Mouse (Mus musculus): Measurements from ENCODE around the gene Lta.

Lta gene

DNA sequence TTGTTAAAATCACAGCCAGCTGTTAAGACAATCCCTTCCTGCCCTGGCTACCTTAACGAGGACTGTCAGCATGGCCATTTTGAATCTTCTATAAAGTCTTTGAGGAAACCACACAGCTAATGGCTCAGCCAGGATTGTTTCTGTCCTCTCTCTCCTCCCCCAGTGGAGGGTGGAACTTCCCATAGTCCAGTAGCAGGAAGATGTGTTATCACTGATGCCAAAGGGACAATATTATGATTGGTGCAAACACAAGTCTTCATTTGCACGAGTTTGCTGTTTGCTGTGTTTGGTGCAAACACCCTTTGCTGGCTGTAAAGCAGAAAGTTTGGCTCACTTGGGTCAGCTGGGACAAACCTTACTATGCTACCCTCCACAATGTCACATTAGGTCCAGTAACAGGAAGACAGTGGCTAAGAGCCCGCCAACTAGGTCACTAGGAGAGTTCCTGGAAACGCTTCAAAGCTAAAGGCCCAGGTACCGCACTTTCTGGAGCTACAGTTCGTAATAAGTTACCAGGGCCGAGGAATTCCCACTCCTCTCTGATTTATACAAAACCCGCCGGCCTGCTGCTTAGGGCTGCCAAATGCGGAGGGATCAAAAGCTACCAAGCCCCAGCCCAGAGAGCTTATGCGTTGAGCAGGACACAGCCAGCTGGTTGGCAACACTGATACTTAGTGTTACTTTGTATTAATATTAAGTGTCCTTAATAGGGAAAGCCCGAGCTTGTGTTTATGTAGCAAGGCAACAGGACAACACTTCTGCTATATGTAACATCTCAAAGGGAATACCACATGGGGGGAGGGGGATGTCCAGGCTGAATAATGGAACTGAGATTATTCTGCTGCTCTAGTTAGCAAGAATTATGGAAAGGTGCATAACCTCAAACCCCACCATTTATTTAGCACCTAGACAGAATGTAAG lies 35.5 kb upstream of the Lta start:
- in situ Hi-C loops (cut with MboI): no loop called here

DNA sequence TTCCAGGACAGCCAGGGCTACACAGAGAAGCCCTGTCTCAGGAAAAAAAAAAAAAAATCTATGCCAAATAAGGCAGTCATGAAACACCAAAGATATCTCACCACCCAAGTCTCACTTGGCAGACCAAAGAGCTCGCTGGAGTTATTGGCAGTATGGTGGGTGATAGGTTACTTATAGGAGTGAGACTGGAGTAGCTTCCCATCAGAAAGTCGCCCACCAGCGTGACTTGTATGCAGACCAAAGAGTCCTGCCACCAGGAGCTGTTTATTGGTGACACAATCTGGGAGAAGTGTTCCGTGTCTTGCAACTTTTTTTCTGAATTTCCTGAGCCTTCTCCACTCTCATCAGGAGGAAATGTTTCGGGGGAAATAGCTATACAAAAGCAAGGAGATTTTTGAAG lies 34.5 kb upstream of the Lta start:
- in situ Hi-C loops (cut with MboI): no loop called here

DNA sequence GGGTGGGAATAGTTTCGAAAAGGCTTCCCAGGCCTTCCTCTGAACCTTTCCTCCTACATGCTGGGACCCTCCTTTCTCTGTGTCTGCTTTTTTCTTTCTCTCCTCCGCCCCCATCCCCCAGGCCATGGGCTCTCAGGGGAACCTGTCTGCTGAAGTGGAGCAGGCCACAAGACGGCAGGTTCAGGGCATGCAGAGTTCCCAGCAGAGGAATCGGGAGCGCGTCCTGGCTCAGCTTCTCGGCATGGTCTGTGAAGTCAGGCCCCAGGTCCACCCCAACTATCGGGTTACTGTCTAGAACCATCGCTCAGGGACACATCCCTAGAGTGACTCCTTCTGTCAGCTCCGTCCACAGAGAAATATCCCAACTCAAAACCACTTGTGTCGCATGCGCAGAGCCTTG lies 32.4 kb upstream of the Lta start:
- in situ Hi-C loops (cut with MboI): no loop called here

DNA sequence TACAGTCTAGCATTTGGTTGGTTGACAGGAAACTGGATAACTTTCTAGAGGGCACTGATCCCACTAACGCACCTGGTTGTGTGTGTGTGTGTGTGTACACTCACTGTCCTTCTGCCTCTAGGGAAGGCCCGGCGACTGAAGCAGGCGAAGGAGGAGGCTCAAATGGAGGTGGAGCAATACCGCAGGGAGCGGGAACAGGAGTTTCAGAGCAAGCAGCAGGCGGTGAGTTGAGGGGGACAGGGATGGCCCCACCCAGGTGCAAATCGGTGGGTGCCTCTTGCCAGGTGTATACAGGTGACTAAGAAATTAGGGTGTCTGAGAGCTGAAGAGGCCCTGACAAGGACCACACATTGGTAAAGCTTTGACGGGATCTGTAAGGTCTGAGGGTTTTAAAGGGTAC lies 31.8 kb upstream of the Lta start:
- in situ Hi-C loops (cut with MboI): no loop called here

- in situ Hi-C loops (cut with MboI): no loop called here
Measured at GRCm38 (mm10) chr17:35236390-35236746, 31.2 kb upstream of the Lta start.

DNA sequence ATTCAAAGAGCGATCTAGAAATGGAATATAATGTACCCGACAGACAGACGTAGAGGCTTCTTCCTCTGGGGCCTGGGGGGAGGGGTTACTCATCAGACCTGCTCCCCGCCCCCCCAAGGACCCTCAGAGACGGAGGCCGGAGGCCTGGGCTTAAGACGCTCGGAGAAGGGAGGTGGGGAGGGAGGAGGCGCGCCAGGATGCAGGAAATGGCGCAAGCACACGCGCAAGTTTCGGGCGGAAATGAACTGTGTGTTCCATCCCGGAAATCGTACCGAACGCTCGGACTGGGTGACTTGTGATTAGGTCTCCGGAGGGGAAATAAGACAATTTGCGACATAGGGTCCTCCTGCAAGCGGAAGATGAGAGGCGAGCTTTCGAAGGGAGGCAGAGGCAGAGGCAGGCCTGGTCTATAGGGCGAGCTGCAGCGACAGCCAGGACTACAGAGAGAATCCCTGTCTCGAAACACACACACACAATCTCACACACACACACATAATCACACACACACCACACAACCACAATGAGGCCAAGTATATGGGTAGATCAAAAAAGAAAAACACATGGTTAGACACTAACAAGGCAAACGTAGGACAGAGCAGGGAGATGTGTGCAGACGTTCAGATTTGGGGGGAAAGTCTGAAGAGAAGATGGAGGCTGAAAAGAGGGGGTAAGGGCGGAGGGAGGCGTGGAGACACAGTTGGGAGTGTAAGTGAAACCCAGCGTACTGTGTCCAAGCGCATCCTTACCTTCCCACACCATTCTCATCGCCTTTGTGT lies 30.7 kb upstream of the Lta start, which contains the start of gene Nfkbil1:
Gene Nfkbil1, minus strand, starts transcription at position 179 of the 776 bp plus-strand sequence.
- in situ Hi-C loops (cut with MboI): no loop called here

DNA sequence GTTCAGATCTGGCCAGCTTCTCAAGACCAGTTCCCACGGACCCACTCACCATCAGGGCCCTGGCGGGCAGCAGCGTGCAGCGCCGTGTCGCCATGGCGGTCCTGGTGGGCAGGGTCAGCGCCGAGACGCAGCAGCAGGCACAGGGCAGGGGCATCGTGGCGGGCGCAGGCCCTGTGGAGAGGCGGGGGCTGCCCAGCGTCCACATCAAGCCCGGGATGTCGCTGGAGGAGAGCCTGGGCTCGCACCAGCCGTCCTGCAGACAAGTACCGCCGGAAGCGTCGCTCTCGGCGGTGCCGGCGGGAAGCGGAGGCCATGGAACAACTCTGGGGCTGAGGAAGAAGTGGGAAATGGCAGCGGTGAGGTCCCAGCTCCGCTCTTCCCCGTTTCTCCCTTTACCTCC lies 29.8 kb upstream of the Lta start:
- in situ Hi-C loops (cut with MboI): loop anchor here (5.0 kb wide), 1 partner anchor 68 kb away; no protein-coding TSS in a partner anchor

- in situ Hi-C loops (cut with MboI): loop anchor here (5.0 kb wide), 1 partner anchor 67 kb away; no protein-coding TSS in a partner anchor
Measured at GRCm38 (mm10) chr17:35234090-35234489, 28.9 kb upstream of the Lta start.

DNA sequence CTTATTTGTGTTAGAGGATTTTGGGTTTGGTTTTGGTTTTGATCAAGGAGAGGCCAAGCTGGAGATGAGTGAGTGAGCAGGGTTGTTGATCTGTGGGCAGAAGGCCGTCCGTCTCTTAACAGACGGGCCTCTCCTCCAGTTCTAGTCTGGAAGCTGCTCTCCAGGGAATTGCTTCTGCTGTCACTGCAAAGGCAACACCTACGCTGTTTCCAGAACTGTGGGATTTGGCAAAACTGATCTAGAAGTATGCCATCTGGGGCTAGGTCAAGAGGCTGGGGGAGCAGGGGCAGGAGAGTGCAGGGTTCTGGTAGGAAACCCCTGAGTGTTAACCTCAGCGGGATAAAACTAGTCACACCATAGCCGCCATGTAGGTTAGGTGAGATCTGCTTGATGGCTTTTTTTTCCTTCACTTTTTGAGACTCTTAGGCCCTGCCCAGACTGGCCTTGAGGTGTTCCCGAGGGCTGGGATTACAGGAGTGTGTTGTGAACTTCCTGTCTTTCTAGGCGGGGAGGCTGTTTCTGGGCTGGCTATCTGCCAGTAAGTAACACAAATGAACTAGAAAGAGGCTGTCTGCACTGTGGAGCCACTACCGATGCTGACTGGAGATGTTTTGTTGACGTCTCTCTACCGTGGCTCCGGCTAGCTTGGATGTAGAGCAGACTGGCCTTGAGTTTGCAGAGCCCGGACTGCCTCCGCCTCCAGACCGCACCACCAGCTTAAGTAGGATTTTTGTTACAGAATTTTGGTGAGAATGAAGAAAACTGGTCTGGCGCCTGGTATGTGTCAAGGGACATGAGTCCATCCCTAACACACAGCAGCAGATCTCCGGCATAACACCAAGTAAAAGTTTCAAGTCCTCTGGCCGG lies 28.2 kb upstream of the Lta start, which contains the start of gene Atp6v1g2:
Gene Atp6v1g2, plus strand, starts transcription at position 547 of the 867 bp plus-strand sequence.
- in situ Hi-C loops (cut with MboI): loop anchor here (5.0 kb wide), 1 partner anchor 66 kb away; no protein-coding TSS in a partner anchor

DNA sequence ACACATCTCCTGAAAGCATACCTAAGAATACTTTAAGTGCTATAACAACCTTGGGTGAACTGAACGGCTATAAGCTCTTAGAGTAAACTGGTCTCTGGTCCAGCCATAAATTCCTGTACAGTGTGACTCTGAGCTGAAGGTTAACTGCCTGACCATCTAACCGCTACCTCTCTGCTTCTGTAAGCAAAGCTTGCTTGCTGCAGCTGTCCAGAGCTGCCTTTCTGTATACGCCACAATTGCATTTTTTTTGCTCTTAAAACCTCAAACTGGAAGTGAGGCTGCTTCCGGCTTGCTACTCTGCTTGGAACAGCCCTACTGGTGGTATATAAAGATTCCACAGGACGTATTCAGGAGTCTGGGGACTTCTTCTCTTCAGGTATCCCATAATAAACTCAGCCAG lies 27.5 kb upstream of the Lta start:
- in situ Hi-C loops (cut with MboI): loop anchor here (5.0 kb wide), 1 partner anchor 65 kb away; no protein-coding TSS in a partner anchor

DNA sequence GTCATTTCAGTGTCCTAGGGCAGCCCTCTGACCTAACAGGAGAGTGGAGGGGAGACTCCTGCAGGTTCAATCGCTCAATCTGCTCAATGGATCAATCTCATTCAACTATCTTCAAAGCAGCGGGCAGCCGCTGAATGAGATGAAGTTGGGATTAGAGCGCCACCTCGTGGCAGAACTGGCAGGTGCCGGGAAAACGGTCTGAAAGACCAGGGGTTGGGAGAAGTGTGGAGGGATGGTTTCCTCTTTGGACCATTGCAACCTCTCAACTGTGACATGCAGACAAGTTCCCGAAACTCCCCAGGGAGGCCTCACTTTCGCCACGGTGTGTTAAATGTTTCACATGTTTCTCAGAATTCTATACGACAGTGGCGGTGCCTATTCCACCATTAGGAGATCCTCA lies 26.9 kb upstream of the Lta start:
- in situ Hi-C loops (cut with MboI): loop anchor here (5.0 kb wide), 1 partner anchor 65 kb away; no protein-coding TSS in a partner anchor

DNA sequence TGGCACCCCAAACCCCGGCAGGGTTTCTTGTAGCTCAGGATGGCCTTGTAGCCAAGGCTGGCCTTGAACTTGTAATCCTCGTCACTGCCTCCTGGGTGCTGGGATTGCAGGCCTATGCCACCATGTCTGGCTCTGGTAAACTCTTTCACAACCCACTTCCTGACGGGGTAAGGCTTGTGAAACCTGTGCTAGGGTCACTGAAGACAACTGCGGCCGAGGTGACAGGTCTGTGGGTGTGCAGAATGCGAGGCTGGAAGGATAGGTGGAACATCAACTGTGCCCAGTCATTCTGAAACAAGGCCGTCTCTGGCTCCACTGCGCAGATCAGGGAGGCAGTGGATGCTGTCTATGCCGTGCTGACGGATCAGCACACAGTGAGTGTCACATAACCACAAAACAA lies 25.9 kb upstream of the Lta start:
- in situ Hi-C loops (cut with MboI): loop anchor here (5.0 kb wide), 1 partner anchor 64 kb away; no protein-coding TSS in a partner anchor

GRCm38 (mm10) chr17:35226561-35227046 lies 21.5 kb upstream of the Lta start:
- in situ Hi-C loops (cut with MboI): no loop called here

DNA sequence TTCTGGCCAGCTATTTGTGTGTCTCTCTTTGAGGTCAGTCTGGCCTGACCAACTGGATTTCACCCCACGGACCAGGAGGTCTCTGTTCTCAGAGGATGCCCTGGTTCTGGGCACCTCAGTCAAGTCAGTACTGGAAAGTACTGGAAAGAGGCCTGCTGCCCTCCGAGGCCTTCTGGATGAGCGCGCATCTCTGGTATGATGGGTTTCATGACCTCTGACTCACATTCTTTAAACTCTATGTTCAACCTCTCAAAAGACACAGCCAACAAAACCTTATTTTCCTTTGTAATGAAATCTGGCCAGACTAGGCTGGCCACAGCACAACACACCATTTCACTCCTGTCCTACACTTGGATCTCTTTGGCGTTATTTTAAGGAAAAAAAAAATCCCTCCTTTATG lies 20.3 kb upstream of the Lta start:
- in situ Hi-C loops (cut with MboI): no loop called here

- in situ Hi-C loops (cut with MboI): no loop called here
Measured at GRCm38 (mm10) chr17:35224641-35225040, 19.5 kb upstream of the Lta start.

- in situ Hi-C loops (cut with MboI): no loop called here
Measured at GRCm38 (mm10) chr17:35222299-35222698, 17.1 kb upstream of the Lta start.

GRCm38 (mm10) chr17:35220156-35220952 lies 15.2 kb upstream of the Lta start, which contains the start of gene Gm16181:
Gene Gm16181, plus strand, starts transcription at chr17:35220834.
- in situ Hi-C loops (cut with MboI): no loop called here

GRCm38 (mm10) chr17:35219601-35220041 lies 14.5 kb upstream of the Lta start:
- in situ Hi-C loops (cut with MboI): no loop called here

DNA sequence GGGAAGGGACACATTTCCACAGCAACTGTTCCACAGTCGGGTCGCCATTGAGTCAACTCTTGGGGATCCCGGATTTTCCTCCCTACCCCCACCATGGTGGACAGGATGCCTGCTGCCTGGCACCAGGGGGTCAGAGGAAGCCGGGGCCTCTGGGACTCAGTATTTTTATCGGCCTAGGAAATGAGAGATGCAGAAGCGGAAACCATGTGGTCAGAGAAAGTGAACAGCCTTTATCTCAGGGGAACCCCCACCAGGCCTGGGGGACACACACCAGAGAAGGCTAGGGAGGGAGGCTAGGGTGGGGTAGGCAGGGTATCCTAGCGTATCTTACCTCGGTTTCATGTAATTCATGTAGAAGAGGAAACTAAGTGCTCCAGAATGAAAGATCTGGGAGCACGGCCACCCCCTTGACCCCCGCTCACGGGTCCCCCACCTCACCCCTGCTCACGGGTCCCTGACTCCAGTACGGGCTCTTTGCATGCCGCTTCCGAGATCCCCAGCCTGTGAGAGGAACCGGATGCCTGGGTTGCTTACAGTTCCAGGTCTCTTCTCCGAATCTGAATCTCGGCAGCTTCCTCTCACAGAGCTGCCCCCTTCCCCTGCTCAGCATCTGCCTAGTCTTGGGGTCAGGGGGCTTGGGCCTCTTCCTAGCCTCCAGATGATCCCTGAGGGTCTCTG lies 13.5 kb upstream of the Lta start:
- in situ Hi-C loops (cut with MboI): no loop called here

DNA sequence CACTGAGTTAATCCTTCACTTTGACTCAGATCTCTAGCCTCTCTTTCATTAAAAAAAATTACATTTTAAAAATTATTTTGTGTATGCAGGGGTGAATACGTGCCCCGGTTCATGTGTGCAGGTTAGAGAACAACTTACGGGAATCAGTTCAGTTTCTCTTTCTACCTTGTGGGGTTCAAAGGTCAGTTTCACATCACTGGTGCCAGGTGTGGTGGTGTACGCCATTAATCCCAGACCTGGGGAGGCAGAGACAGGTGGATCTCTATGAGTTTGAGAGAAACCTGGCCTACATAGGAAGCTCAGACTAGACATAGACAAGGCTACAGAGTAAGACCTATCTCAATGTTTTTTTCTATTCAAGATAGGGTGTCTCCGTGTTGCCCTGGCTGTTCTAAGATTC lies 7.9 kb upstream of the Lta start:
- in situ Hi-C loops (cut with MboI): no loop called here

All from mature B cell (primary cell).